Mouse (Mus musculus) MEL (cell line): Measurements from ENCODE around the gene Cuta. TPM values are rescaled to one million over a fixed set of nuclear protein-coding genes. Genes with fewer than 3 reads are reported as not detected.

Experiments
- DNase-seq: peaks from one replicate; pipeline ENCODE4 v3.0.0; 2011; ENCODE audit warnings: low read depth, low spot score
- H3K27ac ChIP-seq: 2 replicates; pipeline ENCODE4 v1.5.1; 2012; ENCODE audit warnings: low read depth, mild to moderate bottlenecking, control low read depth, low read length, moderate library complexity; ENCODE audit not compliant: control insufficient read depth
- H3K27me3 ChIP-seq, 2 experiments: fragments of 150-350 bp in 1 of 2; sonication (generic) in 1 of 2; 2 replicates each; pipeline ENCODE4 v1.6.1; 2012; ENCODE audit warnings: low read length in 2 of 2, mild to moderate bottlenecking in 2 of 2, improper control_type of control experiment in 1 of 2, moderate library complexity in 1 of 2; ENCODE audit not compliant: insufficient read depth in 2 of 2, control insufficient read depth in 1 of 2
- H3K36me3 ChIP-seq, 2 experiments: 2 replicates each; pipeline ENCODE4 v1.6.1; 2012 to 2014; ENCODE audit warnings: low read length in 2 of 2, improper control_type of control experiment in 1 of 2, inconsistent platforms in 1 of 2, mild to moderate bottlenecking in 1 of 2; ENCODE audit not compliant: insufficient read depth in 2 of 2, control insufficient read depth in 1 of 2
- H3K4me1 ChIP-seq, 2 experiments: fragments of 150-350 bp in 1 of 2; sonication (generic) in 1 of 2; 2 replicates each; pipeline ENCODE4 v1.6.1; 2012; ENCODE audit warnings: low read length in 2 of 2, improper control_type of control experiment in 1 of 2, mild to moderate bottlenecking in 1 of 2; ENCODE audit not compliant: insufficient read depth in 2 of 2, control insufficient read depth in 1 of 2
- H3K4me3 ChIP-seq, 2 experiments: fragments of 150-350 bp in 1 of 2; sonication (generic) in 1 of 2; 2 replicates each; pipeline ENCODE4 v1.5.1; 2012; ENCODE audit warnings: low read depth in 2 of 2, low read length in 2 of 2, mild to moderate bottlenecking in 2 of 2, moderate library complexity in 2 of 2, control low read depth in 1 of 2, improper control_type of control experiment in 1 of 2; ENCODE audit not compliant: control insufficient read depth in 1 of 2, insufficient read depth in 1 of 2
- H3K79me2 ChIP-seq: 2 replicates; pipeline ENCODE4 v1.6.1; 2012; ENCODE audit warnings: mild to moderate bottlenecking, low read length, moderate library complexity; ENCODE audit not compliant: control insufficient read depth, poor library complexity, insufficient read depth
- H3K9ac ChIP-seq: 2 replicates; pipeline ENCODE4 v1.6.1; 2012; ENCODE audit warnings: low read depth, mild to moderate bottlenecking, control low read depth, low read length, moderate library complexity; ENCODE audit not compliant: control insufficient read depth, poor library complexity, severe bottlenecking
- H3K9me3 ChIP-seq: fragments of 150-350 bp; sonication (generic); replicated peaks from 2 replicates; pipeline ENCODE4 v1.6.1; 2012; ENCODE audit warnings: mild to moderate bottlenecking, low read length, improper control_type of control experiment, moderate library complexity; ENCODE audit not compliant: insufficient read depth
- CHD2 ChIP-seq: IDR thresholded peaks from 2 replicates; pipeline ENCODE4 v1.6.1; 2011; ENCODE audit warnings: low read length, improper control_type of control experiment
- CTCF ChIP-seq, 3 experiments: IDR thresholded peaks in 2 of 3; conservative IDR thresholded peaks in 1 of 3; 2 replicates each; pipeline ENCODE4 v1.5.1; 2011 to 2012; ENCODE audit warnings: low read length in 3 of 3, low read depth in 2 of 3, mild to moderate bottlenecking in 2 of 3, improper control_type of control experiment in 1 of 3, inconsistent platforms in 1 of 3, mixed read lengths in 1 of 3, moderate library complexity in 1 of 3; ENCODE audit not compliant: control insufficient read depth in 1 of 3, insufficient read depth in 1 of 3, poor library complexity in 1 of 3, severe bottlenecking in 1 of 3
- EP300 ChIP-seq, 2 experiments: IDR thresholded peaks; 2 replicates each; pipeline ENCODE4 v1.6.1; 2011; ENCODE audit warnings: improper control_type of control experiment in 2 of 2, low read length in 2 of 2, low read depth in 1 of 2, mild to moderate bottlenecking in 1 of 2
- GABPA ChIP-seq: IDR thresholded peaks from 2 replicates; pipeline ENCODE4 v1.6.1; 2012; ENCODE audit warnings: low read depth, mild to moderate bottlenecking, inconsistent platforms, low read length, improper control_type of control experiment, moderate library complexity
- GATA1 ChIP-seq: IDR thresholded peaks from 2 replicates; pipeline ENCODE4 v1.6.1; 2011; ENCODE audit warnings: low read depth, low read length, improper control_type of control experiment
- JUND ChIP-seq: IDR thresholded peaks from 2 replicates; pipeline ENCODE4 v1.6.1; 2011; ENCODE audit warnings: low read depth, mild to moderate bottlenecking, improper control_type of control experiment, low read length
- KAT2A ChIP-seq: conservative IDR thresholded peaks from 2 replicates; pipeline ENCODE4 v1.6.1; 2012; ENCODE audit warnings: low read depth, low read length, improper control_type of control experiment, inconsistent platforms
- MAFK ChIP-seq: IDR thresholded peaks from 2 replicates; pipeline ENCODE4 v1.6.1; 2011; ENCODE audit warnings: low read depth, mild to moderate bottlenecking, low read length, improper control_type of control experiment, borderline replicate concordance
- MAX ChIP-seq: IDR thresholded peaks from 2 replicates; pipeline ENCODE4 v1.6.1; 2011; ENCODE audit warnings: low read length, improper control_type of control experiment
- MAZ ChIP-seq: IDR thresholded peaks from 2 replicates; pipeline ENCODE4 v1.6.1; 2012; ENCODE audit warnings: low read depth, mild to moderate bottlenecking, inconsistent platforms, low read length, improper control_type of control experiment
- MXI1 ChIP-seq: IDR thresholded peaks from 2 replicates; pipeline ENCODE4 v1.6.1; 2011; ENCODE audit warnings: mild to moderate bottlenecking, low read depth, low read length, improper control_type of control experiment
- MYB ChIP-seq: IDR thresholded peaks from 2 replicates; pipeline ENCODE4 v1.6.1; 2011; ENCODE audit warnings: mild to moderate bottlenecking, low read depth, low read length, improper control_type of control experiment
- MYC ChIP-seq: IDR thresholded peaks from 2 replicates; pipeline ENCODE4 v1.6.1; 2011; ENCODE audit warnings: low read depth, mild to moderate bottlenecking, low read length, improper control_type of control experiment, moderate library complexity
- NELFE ChIP-seq: IDR thresholded peaks from 2 replicates; pipeline ENCODE4 v1.6.1; 2011; ENCODE audit warnings: low read depth, low read length, improper control_type of control experiment
- POLR2AphosphoS5 ChIP-seq: IDR thresholded peaks from 2 replicates; pipeline ENCODE4 v1.6.1; 2012; ENCODE audit warnings: low read depth, borderline replicate concordance, mild to moderate bottlenecking, inconsistent platforms, low read length, moderate library complexity, mixed read lengths
- SIN3A ChIP-seq: IDR thresholded peaks from 2 replicates; pipeline ENCODE4 v1.6.1; 2012; ENCODE audit warnings: low read length, improper control_type of control experiment, inconsistent platforms
- SMC3 ChIP-seq: IDR thresholded peaks from 2 replicates; pipeline ENCODE4 v1.6.1; 2011; ENCODE audit warnings: low read depth, low read length, improper control_type of control experiment
- TAL1 ChIP-seq: IDR thresholded peaks from 2 replicates; pipeline ENCODE4 v1.6.1; 2012; ENCODE audit warnings: mild to moderate bottlenecking, inconsistent platforms, low read length, moderate library complexity, mixed read lengths
- TBP ChIP-seq: IDR thresholded peaks from 2 replicates; pipeline ENCODE4 v1.8.0; 2011; ENCODE audit warnings: low read depth, low read length, improper control_type of control experiment
- UBTF ChIP-seq: IDR thresholded peaks from 2 replicates; pipeline ENCODE4 v1.6.1; 2012; ENCODE audit warnings: low read depth, mild to moderate bottlenecking, inconsistent platforms, low read length, improper control_type of control experiment, moderate library complexity, borderline replicate concordance; ENCODE audit not compliant: insufficient read depth
- USF2 ChIP-seq, 2 experiments: IDR thresholded peaks; 2 replicates each; pipeline ENCODE4 v1.6.1; 2011 to 2012; ENCODE audit warnings: improper control_type of control experiment in 2 of 2, low read length in 2 of 2, borderline replicate concordance in 1 of 2, inconsistent platforms in 1 of 2, low read depth in 1 of 2, mild to moderate bottlenecking in 1 of 2; ENCODE audit not compliant: insufficient read depth in 1 of 2
- ZKSCAN1 ChIP-seq: IDR thresholded peaks from 2 replicates; pipeline ENCODE4 v1.6.1; 2012; ENCODE audit warnings: low read depth, mild to moderate bottlenecking, inconsistent platforms, low read length, improper control_type of control experiment, moderate library complexity
- ZNF384 ChIP-seq: IDR thresholded peaks from 2 replicates; pipeline ENCODE4 v1.6.1; 2012; ENCODE audit warnings: low read depth, mild to moderate bottlenecking, inconsistent platforms, low read length, improper control_type of control experiment
- polyA plus RNA-seq, 2 experiments: library from polyadenylated mRNA; stranded (reverse) in 1 of 2; unstranded in 1 of 2; fragments of >175 nt in 1 of 2; fragments of >200 nt in 1 of 2; gene quantifications; 2 replicates each; pipeline versions ENCODE4 v1.2.1 to v1.2.4; 2012; ENCODE audit warnings: low replicate concordance in 2 of 2, low read depth in 1 of 2; ENCODE audit not compliant: insufficient read length in 2 of 2, insufficient read depth in 1 of 2, missing spikeins in 1 of 2
- total RNA-seq: library from RNA; depleted of rRNA; stranded (reverse); fragments of 300-350 nt; gene quantifications from 2 replicates; pipeline ENCODE4 v1.2.3, GENCODE M21; 2012

The Cuta gene
- total and polyA plus RNA-seq, 3 experiments, result 66.8 to 220 TPM; not detected in 1

- no peaks in the 10 kb centered on the region for H3K9me3 ChIP-seq
- peaks cover 0 to 8% of the 10 kb centered on the region in 2 experiments; a peak in 3 of 4 replicates for H3K36me3 ChIP-seq
- peaks cover 2 to 12% of the 10 kb centered on the region in 2 experiments; a peak in 3 of 4 replicates for H3K4me1 ChIP-seq
- no peak overlapping the region for H3K9ac ChIP-seq
- peaks cover 2% of the 10 kb centered on the region for H3K79me2 ChIP-seq
- H3K27ac ChIP-seq, result no peak overlapping the region
- DNase-seq, result no peak
- no peak for TF ChIP-seq EP300 (IDR thresholded peaks at IDR 0.05; ENCODE audit: low read depth in 1 of 2, low read length in 2 of 2)
- no peak for TF ChIP-seq GABPA
- TF ChIP-seq MAZ, result no peak
- no peak for TF ChIP-seq MYC
- TF ChIP-seq ZKSCAN1, result no peak
- no peak for TF ChIP-seq SIN3A
- no peak for TF ChIP-seq MAFK
- no peak for TF ChIP-seq ZNF384
- no peak for TF ChIP-seq SMC3
- TF ChIP-seq CTCF (IDR thresholded peaks at IDR 0.05 in 2 of 3, conservative IDR thresholded peaks at IDR 0.05 in 1 of 3; ENCODE audit: control insufficient read depth in 1 of 3, insufficient read depth in 1 of 3, low read depth in 2 of 3, low read length in 3 of 3, poor library complexity in 1 of 3, severe bottlenecking in 1 of 3), result no peak
- TF ChIP-seq MXI1, result no peak
- TF ChIP-seq POLR2AphosphoS5, result no peak
- TF ChIP-seq MAX, result no peak
- TF ChIP-seq MYB, result no peak
- no peak for TF ChIP-seq TBP
- no peak for TF ChIP-seq UBTF
- no peak for TF ChIP-seq CHD2
- TF ChIP-seq USF2 (IDR thresholded peaks at IDR 0.05; ENCODE audit: borderline replicate concordance in 1 of 2, insufficient read depth in 1 of 2, low read depth in 1 of 2, low read length in 2 of 2), result no peak
- no peaks in the 10 kb centered on the region for H3K27me3 ChIP-seq
- no peak overlapping the region for H3K4me3 ChIP-seq
Observed at GRCm38 (mm10) chr17:26961572-26962240, 22.3 kb upstream of the Cuta start.

- no peak for TF ChIP-seq EP300 (IDR thresholded peaks at IDR 0.05; ENCODE audit: low read depth in 1 of 2, low read length in 2 of 2)
- TF ChIP-seq TAL1, result no peak
- no peak for TF ChIP-seq CHD2
- no peak for TF ChIP-seq NELFE
- no peak for TF ChIP-seq MAZ
- TF ChIP-seq KAT2A, result no peak
- TF ChIP-seq UBTF, result no peak
- TF ChIP-seq MYC, result no peak
- TF ChIP-seq GATA1, result no peak
- no peak for TF ChIP-seq MAFK
- TF ChIP-seq JUND, result no peak
- TF ChIP-seq SIN3A, result no peak
Observed at GRCm38 (mm10) chr17:26959815-26960214, 20.4 kb upstream of the Cuta start.

More at GRCm38 (mm10) chr17:26959815-26960214, 20.4 kb upstream of the Cuta start:
- no peaks in the 10 kb centered on the region for H3K27me3 ChIP-seq
- H3K9ac ChIP-seq, result no peak overlapping the region
- no peaks in the 10 kb centered on the region for H3K9me3 ChIP-seq
- H3K36me3 ChIP-seq, result peaks cover 0 to 22% of the 10 kb centered on the region in 2 experiments; a peak in 3 of 4 replicates
- H3K4me3 ChIP-seq, result no peak overlapping the region
- DNase-seq, result no peak
- peaks cover 7 to 30% of the 10 kb centered on the region in 2 experiments; a peak in 3 of 4 replicates for H3K4me1 ChIP-seq
- H3K79me2 ChIP-seq, result peaks cover 4% of the 10 kb centered on the region
- no peak overlapping the region for H3K27ac ChIP-seq
